Mouse (Mus musculus): ENCODE data around the gene Pias1. TPM values are rescaled to one million over a fixed set of nuclear protein-coding genes. Genes with fewer than 3 reads are reported as not detected.
"Not testable (repeated sequence)": the region's sequence is repeated elsewhere in the genome, so short reads cannot be mapped to it uniquely, and the experiment has no call there.

Pias1 gene
- total and polyA plus RNA-seq, 3 experiments = 7.7 to 21.5 TPM; not detected in 1

GRCm38 (mm10) chr9:62869236-62869635, 118.5 kb downstream of the Pias1 start:
- H3K36me3 ChIP-seq (ENCODE audit: control insufficient read depth in 1 of 2, insufficient read depth in 2 of 2, low read length in 2 of 2); H3K4me1 ChIP-seq (ENCODE audit: control insufficient read depth in 1 of 2, insufficient read depth in 2 of 2, low read length in 2 of 2); H3K9me3 ChIP-seq (replicated peaks; ENCODE audit: insufficient read depth, low read length); H3K9ac ChIP-seq (ENCODE audit: control insufficient read depth, low read depth, low read length, poor library complexity, severe bottlenecking); H3K4me3 ChIP-seq (ENCODE audit: control insufficient read depth in 1 of 2, insufficient read depth in 1 of 2, low read depth in 2 of 2, low read length in 2 of 2); H3K27me3 ChIP-seq (ENCODE audit: control insufficient read depth in 1 of 2, insufficient read depth in 2 of 2, low read length in 2 of 2); H3K27ac ChIP-seq (ENCODE audit: control insufficient read depth, low read depth, low read length); DNase-seq (ENCODE audit: low read depth, low spot score); H3K79me2 ChIP-seq (ENCODE audit: control insufficient read depth, insufficient read depth, low read length, poor library complexity): not testable (repeated sequence)
- peak; percentile 53; the same call in 1 of the 2 replicates for TF ChIP-seq ZNF384 (IDR thresholded peaks at IDR 0.05; ENCODE audit: low read depth, low read length)

- TF ChIP-seq USF1 (IDR thresholded peaks at IDR 0.05; ENCODE audit: low read depth, low read length) (no peak), MAFK (IDR thresholded peaks at IDR 0.05; ENCODE audit: borderline replicate concordance, low read depth, low read length) (no peak)
- H3K9ac ChIP-seq (ENCODE audit: control insufficient read depth, low read depth, low read length, poor library complexity, severe bottlenecking) = no peak overlapping the region
- H3K27me3 ChIP-seq (ENCODE audit: control insufficient read depth in 1 of 2, insufficient read depth in 2 of 2, low read length in 2 of 2) = no peaks in the 10 kb centered on the region
- no peaks in the 10 kb centered on the region for H3K79me2 ChIP-seq (ENCODE audit: control insufficient read depth, insufficient read depth, low read length, poor library complexity)
- H3K4me3 ChIP-seq (ENCODE audit: control insufficient read depth in 1 of 2, insufficient read depth in 1 of 2, low read depth in 2 of 2, low read length in 2 of 2) = no peak overlapping the region
- H3K36me3 ChIP-seq (ENCODE audit: control insufficient read depth in 1 of 2, insufficient read depth in 2 of 2, low read length in 2 of 2) = no peaks in the 10 kb centered on the region
- no peak for DNase-seq (ENCODE audit: low read depth, low spot score)
- no peak overlapping the region for H3K27ac ChIP-seq (ENCODE audit: control insufficient read depth, low read depth, low read length)
- no peaks in the 10 kb centered on the region for H3K4me1 ChIP-seq (ENCODE audit: control insufficient read depth in 1 of 2, insufficient read depth in 2 of 2, low read length in 2 of 2)
- no peaks in the 10 kb centered on the region for H3K9me3 ChIP-seq (replicated peaks; ENCODE audit: insufficient read depth, low read length)
Measured at GRCm38 (mm10) chr9:62860866-62861265, 126.9 kb downstream of the Pias1 start.

DNA sequence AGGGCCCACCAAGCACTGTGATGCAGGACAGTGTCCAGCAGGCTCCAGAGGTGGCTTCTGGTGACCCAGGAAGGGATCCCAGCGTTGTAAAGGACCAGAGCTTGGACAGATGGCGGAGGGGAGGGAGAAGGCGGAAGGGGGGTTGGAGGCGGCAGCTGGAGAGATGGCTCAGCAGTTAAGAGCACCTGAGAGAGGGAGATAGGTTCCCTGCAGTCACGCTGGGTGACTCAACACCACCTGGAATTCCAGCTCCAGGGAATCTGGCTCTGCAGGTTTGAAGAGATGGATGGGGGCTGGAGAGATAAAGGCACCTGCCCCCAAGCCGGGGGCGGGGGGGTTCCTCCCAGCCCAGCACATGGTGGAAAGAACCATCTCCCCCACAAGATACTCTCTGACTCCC, 127.6 kb downstream of the Pias1 start:
- not testable (repeated sequence) for H3K9ac ChIP-seq (ENCODE audit: control insufficient read depth, low read depth, low read length, poor library complexity, severe bottlenecking); H3K9me3 ChIP-seq (replicated peaks; ENCODE audit: insufficient read depth, low read length); DNase-seq (ENCODE audit: low read depth, low spot score); H3K4me3 ChIP-seq (ENCODE audit: control insufficient read depth in 1 of 2, insufficient read depth in 1 of 2, low read depth in 2 of 2, low read length in 2 of 2); H3K4me1 ChIP-seq (ENCODE audit: control insufficient read depth in 1 of 2, insufficient read depth in 2 of 2, low read length in 2 of 2); H3K36me3 ChIP-seq (ENCODE audit: control insufficient read depth in 1 of 2, insufficient read depth in 2 of 2, low read length in 2 of 2); H3K27me3 ChIP-seq (ENCODE audit: control insufficient read depth in 1 of 2, insufficient read depth in 2 of 2, low read length in 2 of 2); H3K79me2 ChIP-seq (ENCODE audit: control insufficient read depth, insufficient read depth, low read length, poor library complexity); H3K27ac ChIP-seq (ENCODE audit: control insufficient read depth, low read depth, low read length)

GRCm38 (mm10) chr9:62858266-62859019, 129.3 kb downstream of the Pias1 start:
- DNase-seq (ENCODE audit: low read depth, low spot score) = no peak
- Histone ChIP-seq H3K4me3 (ENCODE audit: control insufficient read depth in 1 of 2, insufficient read depth in 1 of 2, low read depth in 2 of 2, low read length in 2 of 2) (no peak overlapping the region), H3K36me3 (ENCODE audit: control insufficient read depth in 1 of 2, insufficient read depth in 2 of 2, low read length in 2 of 2) (no peaks in the 10 kb centered on the region), H3K27ac (ENCODE audit: control insufficient read depth, low read depth, low read length) (no peak overlapping the region), H3K79me2 (ENCODE audit: control insufficient read depth, insufficient read depth, low read length, poor library complexity) (no peaks in the 10 kb centered on the region), H3K27me3 (ENCODE audit: control insufficient read depth in 1 of 2, insufficient read depth in 2 of 2, low read length in 2 of 2) (no peaks in the 10 kb centered on the region), H3K9ac (ENCODE audit: control insufficient read depth, low read depth, low read length, poor library complexity, severe bottlenecking) (no peak overlapping the region), H3K9me3 (replicated peaks; ENCODE audit: insufficient read depth, low read length) (no peaks in the 10 kb centered on the region), H3K4me1 (ENCODE audit: control insufficient read depth in 1 of 2, insufficient read depth in 2 of 2, low read length in 2 of 2) (no peaks in the 10 kb centered on the region)
- TF ChIP-seq POLR2AphosphoS2 (IDR thresholded peaks at IDR 0.05; ENCODE audit: low read length) (no peak), TAL1 (IDR thresholded peaks at IDR 0.05; ENCODE audit: low read length) (no peak), ELF1 (IDR thresholded peaks at IDR 0.05; ENCODE audit: low read depth, low read length) (no peak)

Data from MEL (cell line).